Mouse (Mus musculus) bone marrow macrophage, adult 2 months (primary cell): ENCODE results near the gene Tm4sf5. TPM values are rescaled to one million over a fixed set of nuclear protein-coding genes. Genes with fewer than 3 reads are reported as not detected.
A peak's percentile ranks its signal among the peaks of the same experiment; 100 is the strongest.

Experiments used
- H3K27ac ChIP-seq: 2 replicates; pipeline ENCODE4 v1.5.1; 2012; ENCODE audit warnings: low read depth, low read length; ENCODE audit not compliant: insufficient read depth
- H3K4me1 ChIP-seq: 2 replicates; pipeline ENCODE4 v1.6.1; 2012; ENCODE audit warnings: low read length; ENCODE audit not compliant: control insufficient read depth, insufficient read depth
- H3K4me3 ChIP-seq: 2 replicates; pipeline ENCODE4 v1.5.1; 2012; ENCODE audit warnings: mild to moderate bottlenecking, low read length, moderate library complexity; ENCODE audit not compliant: insufficient read depth
- CTCF ChIP-seq: IDR thresholded peaks from 2 replicates; pipeline ENCODE4 v1.5.1; 2012; ENCODE audit warnings: low read depth, mild to moderate bottlenecking, low read length, moderate library complexity
- POLR2A ChIP-seq: IDR thresholded peaks from 2 replicates; pipeline ENCODE4 v1.6.1; 2012; ENCODE audit warnings: mild to moderate bottlenecking, low read depth, low read length, borderline replicate concordance
- polyA plus RNA-seq: library from polyadenylated mRNA; stranded (reverse); fragments of >200 nt; gene quantifications from 2 replicates; pipeline ENCODE4 v1.2.4, GENCODE M21; 2012; ENCODE audit not compliant: missing spikeins, insufficient read depth, insufficient read length

Gene Tm4sf5
- polyA plus RNA-seq, 1 experiment = 4.3 TPM

- Histone ChIP-seq H3K27ac (no peak overlapping the region), H3K4me1 (peaks cover 8% of the 10 kb centered on the region), H3K4me3 (no peak overlapping the region)
- TF ChIP-seq CTCF (peak; percentile 50; the same call in 1 of the 2 replicates), POLR2A (no peak)
These were observed 4.9 kb downstream of the Tm4sf5 start for GRCm38 (mm10) chr11:70509753-70510564.

DNA sequence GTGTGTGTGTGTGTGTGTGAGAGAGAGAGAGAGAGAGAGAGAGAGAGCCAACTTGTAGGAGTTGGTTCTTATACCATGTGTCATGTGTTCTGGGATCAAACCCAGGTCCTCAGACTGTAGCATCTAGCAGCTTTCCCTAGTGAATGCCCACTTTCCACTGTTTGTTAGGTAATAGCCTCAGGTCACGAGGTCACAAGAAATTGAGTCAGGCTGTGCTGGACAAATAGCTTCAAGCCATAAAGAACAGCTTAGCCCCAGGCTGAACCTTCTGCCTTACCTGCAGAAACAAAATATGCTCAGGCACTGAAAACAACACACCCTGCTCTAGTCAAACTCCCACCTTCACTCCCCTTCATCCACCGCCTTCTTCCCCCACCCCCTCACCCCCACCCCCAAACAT lies 6.2 kb downstream of the Tm4sf5 start:
- no peak for TF ChIP-seq POLR2A
- TF ChIP-seq CTCF = no peak
- Histone ChIP-seq H3K4me1 (peaks cover 4% of the 10 kb centered on the region; the same call in 1 of the 2 replicates), H3K4me3 (no peak overlapping the region)

DNA sequence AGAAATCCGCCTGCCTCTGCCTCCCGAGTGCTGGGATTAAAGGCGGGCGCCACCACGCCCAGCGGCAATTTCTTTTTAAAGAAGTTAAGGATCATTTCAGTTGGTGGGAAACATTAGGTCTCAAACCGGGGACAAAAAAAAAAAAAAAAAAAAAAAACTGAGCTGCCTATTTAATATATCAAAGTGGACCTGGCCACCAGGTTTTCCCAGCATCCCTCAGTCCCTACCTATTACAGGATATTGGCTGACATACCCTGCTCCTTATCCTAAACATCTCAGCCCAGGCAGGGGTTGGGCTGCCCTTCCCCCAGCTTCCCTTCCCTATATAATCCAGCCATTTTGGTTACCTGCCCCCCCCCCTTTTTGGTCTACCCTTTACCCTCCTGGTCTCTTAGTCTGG lies 6.8 kb downstream of the Tm4sf5 start:
- TF ChIP-seq CTCF (no peak), POLR2A (no peak)
- 0 out of 2 replicates have a peak, but pooled peaks cover 3% of the 10 kb centered on the region for H3K4me1 ChIP-seq
- H3K27ac ChIP-seq = no peak overlapping the region
- H3K4me3 ChIP-seq = no peak overlapping the region

More for the DNA sequence above, 6.2 kb downstream of the Tm4sf5 start:
- H3K27ac ChIP-seq = no peak overlapping the region

- no peak for TF ChIP-seq CTCF
- TF ChIP-seq POLR2A = no peak
- Histone ChIP-seq H3K4me3 (no peak overlapping the region), H3K4me1 (0 out of 2 replicates have a peak, but pooled peaks cover 3% of the 10 kb centered on the region), H3K27ac (no peak overlapping the region)
These were observed 7.8 kb downstream of the Tm4sf5 start for GRCm38 (mm10) chr11:70512709-70513342.

- H3K27ac ChIP-seq = no peak overlapping the region
- 0 out of 2 replicates have a peak, but pooled peaks cover 3% of the 10 kb centered on the region for H3K4me1 ChIP-seq
- TF ChIP-seq CTCF (no peak), POLR2A (no peak)
- no peak overlapping the region for H3K4me3 ChIP-seq
These were observed 8.5 kb downstream of the Tm4sf5 start for GRCm38 (mm10) chr11:70513520-70513919.

DNA sequence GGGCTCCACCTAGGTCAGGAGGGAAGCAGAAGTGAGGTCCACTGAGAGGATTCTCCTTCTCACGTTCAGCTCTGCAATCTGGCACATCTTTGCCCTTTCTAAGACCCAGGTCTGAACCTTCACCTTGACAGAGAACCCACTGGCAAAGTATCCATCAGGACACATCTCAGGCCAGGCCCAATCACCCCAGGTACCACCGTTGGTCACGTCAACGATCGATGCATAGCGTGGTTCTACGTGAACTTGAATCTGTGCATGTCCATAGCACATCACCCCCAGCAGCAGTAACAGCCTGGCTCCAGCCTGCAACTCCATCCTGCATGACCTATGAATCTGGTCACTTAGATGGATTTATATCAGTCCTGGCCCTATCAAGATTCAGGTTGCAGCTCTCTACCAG lies 9.2 kb downstream of the Tm4sf5 start, which contains the start of gene Vmo1:
TSS of gene Vmo1 (minus strand) at position 329 of the 400 bp plus-strand sequence.
- H3K27ac ChIP-seq = no peak within 1 kb of the TSS

DNA sequence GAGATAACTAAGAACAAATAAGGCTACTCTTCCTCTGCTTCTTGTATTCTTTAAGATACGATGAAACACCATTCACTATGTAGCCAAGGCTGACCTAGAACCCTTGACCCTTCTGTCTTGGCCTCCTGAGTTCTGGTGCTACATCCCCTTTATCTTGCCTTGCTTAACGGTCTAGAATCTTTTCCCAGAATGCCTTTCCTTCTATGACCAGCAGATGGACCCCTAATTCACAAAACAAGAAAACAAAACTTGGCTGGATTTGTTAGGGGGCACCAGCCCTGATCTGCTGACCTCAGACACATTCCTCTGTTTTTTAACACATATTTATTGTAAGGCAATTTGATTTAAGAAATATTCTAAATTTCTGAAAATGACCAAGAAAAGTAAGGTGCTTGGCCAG lies 11.3 kb downstream of the Tm4sf5 start:
- H3K4me1 ChIP-seq = no peaks in the 10 kb centered on the region
- no peak overlapping the region for H3K4me3 ChIP-seq
- TF ChIP-seq CTCF (no peak), POLR2A (no peak)
- H3K27ac ChIP-seq = no peak overlapping the region

More for the DNA sequence above, 9.2 kb downstream of the Tm4sf5 start, which contains the start of gene Vmo1:
- Histone ChIP-seq H3K4me3 (no peak within 1 kb of the TSS), H3K4me1 (0 out of 2 replicates have a peak, but pooled peaks cover 3% of the 10 kb centered on the region)
- no peak for TF ChIP-seq POLR2A

DNA sequence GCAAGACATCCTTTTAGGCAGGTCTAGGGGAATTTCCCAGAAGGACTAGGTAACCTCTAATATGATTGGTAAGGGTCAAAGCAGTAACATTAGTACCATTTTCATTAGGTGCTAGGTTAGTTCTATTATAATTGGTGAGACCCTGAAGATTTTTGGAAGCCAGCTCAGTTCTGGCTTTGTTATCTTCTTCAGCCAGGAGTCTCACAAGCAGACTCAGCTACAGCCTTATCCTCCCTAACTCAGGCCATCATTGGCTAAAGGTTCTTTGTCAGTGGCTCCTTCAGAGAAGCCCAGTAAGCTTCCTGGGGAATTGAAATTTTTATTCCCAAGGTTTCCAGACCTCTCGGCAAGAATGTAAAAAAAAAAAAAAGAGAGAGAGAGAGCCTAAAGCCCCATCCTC lies 13.4 kb downstream of the Tm4sf5 start:
- TF ChIP-seq POLR2A = no peak
- TF ChIP-seq CTCF = no peak
- no peak overlapping the region for H3K27ac ChIP-seq

DNA sequence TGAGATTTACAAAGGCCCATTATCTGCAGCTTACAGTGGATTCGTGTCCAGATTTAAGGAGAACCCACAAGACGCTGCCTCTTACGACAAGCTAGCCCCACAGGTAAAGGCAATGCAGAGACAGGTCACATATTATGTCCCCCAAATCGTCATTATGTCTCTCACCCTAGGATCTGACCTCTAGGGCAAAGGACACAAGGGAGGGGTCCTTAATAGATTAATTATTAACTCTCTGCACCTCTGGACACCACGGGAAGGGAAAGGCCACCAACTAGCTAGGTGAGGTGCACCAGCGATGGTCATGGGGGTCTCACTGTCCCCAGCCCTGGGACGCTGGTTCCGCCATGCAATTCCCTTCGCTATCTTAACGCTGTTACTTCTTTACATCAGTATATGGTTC lies 13.9 kb downstream of the Tm4sf5 start, which contains the start of gene Gltpd2:
TSS of gene Gltpd2 (plus strand) at position 274 of the 400 bp plus-strand sequence.
- Histone ChIP-seq H3K4me1 (no peaks in the 10 kb centered on the region), H3K27ac (no peak within 1 kb of the TSS), H3K4me3 (no peak within 1 kb of the TSS)
- no peak for TF ChIP-seq CTCF
- TF ChIP-seq POLR2A = no peak

More for the DNA sequence above, 13.4 kb downstream of the Tm4sf5 start:
- Histone ChIP-seq H3K4me3 (no peak overlapping the region), H3K4me1 (no peaks in the 10 kb centered on the region)
